Mouse (Mus musculus) heart, adult 2 months (tissue): ENCODE results near the gene Srr.

Experiments
- CTCF ChIP-seq: fragments of 200-600 bp; IDR thresholded peaks from 2 replicates; pipeline ENCODE4 v1.8.1; 2022; ENCODE audit warnings: antibody characterized with exemption, mild to moderate bottlenecking, moderate library complexity
- POLR2A ChIP-seq: fragments of 200-500 bp; IDR thresholded peaks from 2 replicates; pipeline ENCODE4 v1.6.1; 2011; ENCODE audit warnings: mild to moderate bottlenecking, low read depth, low read length, control low read depth; ENCODE audit not compliant: insufficient read depth

GRCm38 (mm10) chr11:74961953-74962352 lies 36.2 kb upstream of the Srr start:
- no peak for TF ChIP-seq CTCF
- no peak for TF ChIP-seq POLR2A
